Mouse (Mus musculus): ENCODE data around the gene Ifnar2.

DNA sequence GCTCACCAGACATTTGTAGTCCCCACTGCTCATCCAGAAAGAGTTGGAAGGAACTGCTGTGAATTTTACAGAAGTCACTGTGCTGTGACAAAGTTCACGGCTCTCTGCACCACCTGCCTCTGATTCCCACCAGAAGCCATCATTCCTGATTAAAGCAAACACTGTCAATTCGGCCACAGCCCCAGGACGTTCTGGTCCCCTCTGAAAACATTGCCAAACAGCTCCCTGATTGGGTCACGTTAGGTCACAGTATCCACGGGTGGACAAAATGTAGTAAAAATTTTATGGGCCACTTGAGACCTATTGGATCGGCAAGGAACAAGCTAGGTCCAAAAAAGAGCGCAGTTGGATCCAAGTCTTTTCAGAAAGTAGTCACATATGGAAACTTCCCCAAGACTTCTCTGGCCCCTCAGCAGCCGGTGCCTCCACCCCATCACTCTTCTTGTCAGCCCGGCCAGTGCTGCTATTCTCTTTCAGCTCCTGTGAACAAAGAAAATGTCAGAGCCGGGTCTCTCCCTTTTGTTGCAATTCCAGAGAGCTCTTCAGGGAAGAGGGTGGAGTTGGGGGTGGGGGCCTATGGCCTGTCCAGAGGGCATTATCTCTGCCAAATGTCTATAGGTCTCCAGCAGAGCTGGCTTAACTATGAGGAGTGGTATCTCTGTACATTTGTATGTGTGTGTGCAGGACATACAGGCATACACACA lies 38.2 kb upstream of the Ifnar2 start:
- no peak for TF ChIP-seq CTCF (IDR thresholded peaks at IDR 0.05; ENCODE audit: insufficient read depth, low read length)
- no peak for TF ChIP-seq POLR2A (IDR thresholded peaks at IDR 0.05; ENCODE audit: borderline replicate concordance, extremely low read depth, low read depth, low read length)

Data from lung, adult 2 months (tissue).